Mouse (Mus musculus) lung, embryonic 15.5 days (tissue): ENCODE measurements around the gene Glt8d2. TPM values are rescaled to one million over a fixed set of nuclear protein-coding genes. Genes with fewer than 3 reads are reported as not detected.

Source experiments
- polyA plus RNA-seq: library from polyadenylated mRNA; unstranded; fragments of >200 nt; fragmentation: Nextera tagmentation; extraction: Ambion mirVana; gene quantifications from 2 replicates; pipeline ENCODE4 v1.2.1, GENCODE M21; 2015

Gene Glt8d2
- polyA plus RNA-seq, 1 experiment from 2014 or later = 3.9 TPM

Other genes with a start within 250 kb of the Glt8d2 start
- not detected in 2 replicates for gene Gm1553, start 198.0 kb downstream of the Glt8d2 start, polyA plus RNA-seq
- 34.3 and 40.5 TPM in 2 replicates for gene 1190007I07Rik, start 67.4 kb downstream of the Glt8d2 start, polyA plus RNA-seq
- 131 and 132 TPM in 2 replicates for gene Tdg, start 60.8 kb downstream of the Glt8d2 start, polyA plus RNA-seq
- 32.1 and 37.3 TPM in 2 replicates for gene Hcfc2, start 5.5 kb upstream of the Glt8d2 start, polyA plus RNA-seq
- gene Nfyb, start 73.5 kb upstream of the Glt8d2 start, polyA plus RNA-seq = 47.6 and 50.1 TPM in 2 replicates
- 118 and 123 TPM in 2 replicates for gene Txnrd1, start 143.3 kb upstream of the Glt8d2 start, polyA plus RNA-seq
- 0.24 and 0.56 TPM in 2 replicates for gene Eid3, start 176.0 kb upstream of the Glt8d2 start, polyA plus RNA-seq